Mouse (Mus musculus): Measurements from ENCODE around the gene Csnk2a2.

The Csnk2a2 gene

GRCm38 (mm10) chr8:95490006-95490405, at the start of gene Csnk2a2:
Csnk2a2 (minus strand) TSS chr8:95490039.
- DNase-seq (ENCODE audit: low spot score): no peak

- no peak for DNase-seq (ENCODE audit: low spot score)
Observed at GRCm38 (mm10) chr8:95539487-95539886, 49.6 kb upstream of the Csnk2a2 start.

- DNase-seq (ENCODE audit: low spot score): peak; percentile 73
Observed at GRCm38 (mm10) chr8:95533584-95534387, 43.9 kb upstream of the Csnk2a2 start, which contains the start of gene Ccdc113. Ccdc113 (plus strand) TSS chr8:95534085.

- no peak for DNase-seq (ENCODE audit: low spot score)
Observed at GRCm38 (mm10) chr8:95532206-95532605, 42.4 kb upstream of the Csnk2a2 start.

GRCm38 (mm10) chr8:95528750-95529310, 39.0 kb upstream of the Csnk2a2 start:
- DNase-seq (ENCODE audit: low spot score): no peak

- no peak for DNase-seq (ENCODE audit: low spot score)
Observed at GRCm38 (mm10) chr8:95528194-95528593, 38.4 kb upstream of the Csnk2a2 start.

GRCm38 (mm10) chr8:95523991-95524390, 34.2 kb upstream of the Csnk2a2 start:
- no peak for DNase-seq (ENCODE audit: low spot score)

GRCm38 (mm10) chr8:95516928-95517327, 27.1 kb upstream of the Csnk2a2 start:
- no peak for DNase-seq (ENCODE audit: low spot score)

- no peak for DNase-seq (ENCODE audit: low spot score)
Observed at GRCm38 (mm10) chr8:95513219-95513618, 23.4 kb upstream of the Csnk2a2 start.

- no peak for DNase-seq (ENCODE audit: low spot score)
Observed at GRCm38 (mm10) chr8:95512257-95512656, 22.4 kb upstream of the Csnk2a2 start.

GRCm38 (mm10) chr8:95506245-95506644, 16.4 kb upstream of the Csnk2a2 start:
- no peak for DNase-seq (ENCODE audit: low spot score)

- DNase-seq (ENCODE audit: low spot score): no peak
Observed at GRCm38 (mm10) chr8:95505606-95506005, 15.8 kb upstream of the Csnk2a2 start.

GRCm38 (mm10) chr8:95504835-95505234, 15.0 kb upstream of the Csnk2a2 start:
- no peak for DNase-seq (ENCODE audit: low spot score)

- no peak for DNase-seq (ENCODE audit: low spot score)
Observed at GRCm38 (mm10) chr8:95502431-95502830, 12.6 kb upstream of the Csnk2a2 start.

GRCm38 (mm10) chr8:95500436-95500835, 10.6 kb upstream of the Csnk2a2 start:
- DNase-seq (ENCODE audit: low spot score): no peak

- DNase-seq (ENCODE audit: low spot score): no peak
Observed at GRCm38 (mm10) chr8:95499266-95500064, 9.6 kb upstream of the Csnk2a2 start.

- DNase-seq (ENCODE audit: low spot score): no peak
Observed at GRCm38 (mm10) chr8:95497821-95498220, 8.0 kb upstream of the Csnk2a2 start.

GRCm38 (mm10) chr8:95496420-95496819, 6.6 kb upstream of the Csnk2a2 start:
- DNase-seq (ENCODE audit: low spot score): no peak

GRCm38 (mm10) chr8:95495444-95495843, 5.6 kb upstream of the Csnk2a2 start:
- no peak for DNase-seq (ENCODE audit: low spot score)

GRCm38 (mm10) chr8:95492057-95492456, 2.2 kb upstream of the Csnk2a2 start:
- DNase-seq (ENCODE audit: low spot score): no peak

- DNase-seq (ENCODE audit: low spot score): peak; percentile 95
Observed at GRCm38 (mm10) chr8:95488698-95489332, 1.0 kb downstream of the Csnk2a2 start.
